21 mouse cellular contexts compared by ENCODE assay signal in the genomic region with DNA sequence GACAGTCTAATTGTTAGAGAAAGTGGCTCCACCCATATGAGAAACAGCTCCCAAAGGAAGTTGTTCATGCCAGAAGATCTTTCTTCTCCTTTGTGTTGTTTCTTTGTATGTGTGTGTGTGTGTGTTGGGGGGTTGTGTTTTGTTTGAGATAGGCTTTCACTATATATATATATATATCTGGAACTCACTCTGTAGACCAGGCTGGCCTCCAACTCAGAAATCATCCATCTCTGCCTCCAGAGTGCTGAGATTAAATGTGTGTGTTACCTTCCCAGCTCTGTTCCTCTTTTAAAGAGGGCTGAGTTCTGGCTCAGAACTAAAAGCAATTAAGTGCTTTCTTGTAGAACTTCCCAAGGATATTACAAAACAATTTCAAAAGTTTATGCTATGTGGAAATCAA.
"Had no signal": no experiment of that assay in that cellular context is flagged by ENCODE, and none has a peak within 500 bp of the region (broad histone marks: within the 10 kb centered on the region; RNA-seq: fewer than 3 reads in every experiment).

No protein-coding gene starts in this region.

- H3K9me3 ChIP-seq: liver, embryonic 13.5 days; liver, embryonic 15.5 days; lung, embryonic 15.5 days; megakaryocyte, embryonic 14.5 days; midbrain, embryonic 13.5 days; midbrain, embryonic 15.5 days; neural tube, embryonic 12.5 days had no signal

- H3K27me3 ChIP-seq: liver, embryonic 13.5 days; liver, embryonic 15.5 days; megakaryocyte, embryonic 14.5 days; midbrain, embryonic 13.5 days; midbrain, embryonic 15.5 days; neural tube, embryonic 12.5 days had no signal

- H3K9ac ChIP-seq: liver, embryonic 13.5 days; liver, embryonic 15.5 days; liver, postnatal 0 days; lung, embryonic 15.5 days; midbrain, embryonic 13.5 days; midbrain, embryonic 15.5 days; neural tube, embryonic 12.5 days had no signal

- H3K4me1 ChIP-seq: lung, embryonic 15.5 days; megakaryocyte, embryonic 14.5 days; midbrain, embryonic 13.5 days; midbrain, embryonic 15.5 days; neural tube, embryonic 12.5 days had no signal

- H3K27ac ChIP-seq: liver, embryonic 13.5 days; lung, embryonic 15.5 days; macrophage; midbrain, embryonic 13.5 days; midbrain, embryonic 15.5 days; neural tube, embryonic 12.5 days had no signal

- H3K36me3 ChIP-seq: lung, embryonic 15.5 days; midbrain, embryonic 15.5 days had no signal

- DNase-seq: liver, embryonic 13.5 days; liver, postnatal 0 days; lung, adult 2 months; lung, postnatal 14 days; lung, postnatal 36 days; retina, postnatal 1 day; right cerebral cortex, adult 18-20 months; right cerebral cortex, postnatal 25 days; right cerebral cortex, postnatal 4 days; spleen, adult 18-20 months; thymus, adult 18-20 months; thymus, postnatal 14 days; thymus, postnatal 36 days had no signal

- H3K4me3 ChIP-seq: liver, embryonic 13.5 days; liver, embryonic 15.5 days; lung, embryonic 15.5 days; megakaryocyte, embryonic 14.5 days; midbrain, embryonic 13.5 days; midbrain, embryonic 15.5 days; neural tube, embryonic 12.5 days had no signal

- ATAC-seq: liver, postnatal 0 days; lung, postnatal 0 days; midbrain, embryonic 13.5 days; midbrain, embryonic 15.5 days had no signal
